Mouse (Mus musculus) embryonic facial prominence, embryonic 11.5 days (tissue): ENCODE measurements at regions not wholly inside any gene's neighbourhood (a gene's known extent, or its start where the extent isn't known, plus 50 kb on each side); places are given as distances from the start of the nearest gene placed in this dataset.

ENCODE experiments used
- ATAC-seq: fragments of 200-750 bp; cut with Nextera tagmentation; replicated peaks from 2 replicates; pipeline ENCODE4 v1.8.0; 2017; ENCODE audit warnings: low read depth; ENCODE audit not compliant: insufficient number of reproducible peaks, low FRiP score, low TSS enrichment
- DNase-seq: peaks from one replicate; pipeline ENCODE4 v3.0.0-alpha.2; 2015; ENCODE audit warnings: low spot score
- H3K27ac ChIP-seq: fragments of 300-500 bp; sonication (generic); replicated peaks from 2 replicates; pipeline ENCODE4 v1.5.1; 2014; ENCODE audit warnings: mild to moderate bottlenecking, low read depth, low read length, control low read depth
- H3K27me3 ChIP-seq: fragments of 300-500 bp; sonication (generic); 2 replicates; pipeline ENCODE4 v1.6.1; 2014; ENCODE audit warnings: mild to moderate bottlenecking, low read length, moderate library complexity, mixed read lengths; ENCODE audit not compliant: control insufficient read depth, insufficient read depth
- H3K36me3 ChIP-seq: fragments of 300-500 bp; sonication (generic); replicated peaks from 2 replicates; pipeline ENCODE4 v1.6.1; 2014; ENCODE audit warnings: low read depth, mild to moderate bottlenecking, low read length, moderate library complexity, mixed read lengths; ENCODE audit not compliant: control insufficient read depth, insufficient read depth
- H3K4me1 ChIP-seq: fragments of 300-500 bp; sonication (generic); 2 replicates; pipeline ENCODE4 v1.6.1; 2014; ENCODE audit warnings: low read length, mixed read lengths; ENCODE audit not compliant: control insufficient read depth, insufficient read depth
- H3K4me2 ChIP-seq: fragments of 300-500 bp; sonication (generic); 2 replicates; pipeline ENCODE4 v1.6.1; 2014; ENCODE audit warnings: low read depth, mild to moderate bottlenecking, control low read depth, low read length, moderate library complexity
- H3K4me3 ChIP-seq: fragments of 300-500 bp; sonication (generic); 2 replicates; pipeline ENCODE4 v1.5.1; 2014; ENCODE audit warnings: low read depth, low read length, control low read depth
- H3K9ac ChIP-seq: fragments of 300-500 bp; sonication (generic); replicated peaks from 2 replicates; pipeline ENCODE4 v1.6.1; 2014; ENCODE audit warnings: mild to moderate bottlenecking, control low read depth, low read length
- H3K9me3 ChIP-seq: fragments of 300-500 bp; sonication (generic); replicated peaks from 2 replicates; pipeline ENCODE4 v1.6.1; 2016; ENCODE audit warnings: mild to moderate bottlenecking, low read length, inconsistent platforms, mixed read lengths; ENCODE audit not compliant: control insufficient read depth
- WGBS: fragments of 180-500 bp; shearing (Covaris S2); extraction: QIAGEN DNeasy Blood & Tissue Kit; methylation state at CpG from one replicate; pipeline ENCODE4 v1.1.7; 2014; 5-methylcytosine and 5-hydroxymethylcytosine counted together

DNA sequence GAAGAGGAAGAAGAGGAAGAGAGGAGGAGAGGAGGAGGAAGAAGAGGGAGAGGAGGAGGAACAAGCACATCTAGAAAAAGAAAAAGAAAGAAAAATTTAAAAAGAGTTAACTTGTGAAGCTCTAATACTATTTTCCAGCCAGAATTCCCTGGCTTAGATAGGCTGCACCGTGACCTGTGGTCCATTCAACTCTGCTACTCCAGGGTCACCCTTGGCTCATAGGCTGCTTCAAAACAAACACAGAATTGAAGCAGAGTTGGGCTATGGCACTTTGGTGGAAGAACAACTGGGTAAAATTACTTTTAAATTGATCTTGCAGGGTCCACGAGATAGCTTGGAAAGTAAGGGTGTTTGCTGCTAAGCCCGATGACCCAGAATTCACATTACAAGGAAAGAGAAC, 79.0 kb upstream of the Gadd45a start:
- no peaks in the 10 kb centered on the region for H3K9me3 ChIP-seq
- no peak overlapping the region for H3K4me2 ChIP-seq
- no peaks in the 10 kb centered on the region for H3K4me1 ChIP-seq
- whole genome bisulfite sequencing: 72% methylated on average over 3 of the region's 3 CpGs
- H3K36me3 ChIP-seq: no peaks in the 10 kb centered on the region
- H3K4me3 ChIP-seq: no peak overlapping the region
- ATAC-seq: no peak
- no peak for DNase-seq
- no peak overlapping the region for H3K27ac ChIP-seq
- no peak overlapping the region for H3K9ac ChIP-seq
- H3K27me3 ChIP-seq: no peaks in the 10 kb centered on the region

DNA sequence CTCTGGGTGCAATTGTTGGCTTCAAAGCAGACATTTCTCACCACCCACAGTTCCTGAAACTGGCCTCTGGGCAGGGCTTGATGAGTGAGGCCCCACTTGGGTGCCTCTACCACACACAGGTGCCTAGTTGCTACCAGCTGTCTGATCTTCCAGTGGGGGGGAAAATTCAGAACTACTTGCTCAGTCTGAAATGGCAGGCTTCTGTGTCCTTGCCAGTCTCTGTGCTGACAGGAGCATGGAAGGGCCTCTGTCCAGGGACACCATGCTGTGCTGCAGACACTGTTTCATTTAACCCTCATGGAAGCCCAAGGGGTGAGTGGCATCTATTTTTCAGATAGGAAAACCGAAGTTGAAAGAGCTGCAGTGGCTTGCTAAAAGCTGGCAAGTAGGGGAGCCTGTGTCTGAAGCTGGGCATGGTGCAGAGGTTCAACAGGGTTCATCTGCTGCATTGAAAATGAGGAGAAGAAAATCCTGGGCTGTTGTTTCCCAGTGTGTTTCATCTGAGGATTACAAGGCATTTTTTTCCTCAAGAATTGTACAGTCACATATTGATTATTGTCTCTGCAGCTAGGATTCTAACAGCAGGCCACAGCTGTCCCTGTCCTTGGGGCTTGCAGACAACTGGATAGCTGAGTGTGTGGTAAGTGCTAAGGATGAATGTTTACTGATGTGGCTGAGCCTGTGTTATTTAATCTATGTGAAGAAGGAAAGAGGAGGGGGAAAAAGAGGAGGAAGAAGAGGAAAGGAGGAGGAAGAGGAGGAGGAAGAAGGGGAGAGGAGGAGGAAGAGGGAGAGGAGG, 78.4 kb upstream of the Gadd45a start:
- ATAC-seq (no peak), DNase-seq (no peak)
- Histone ChIP-seq H3K9ac (no peak overlapping the region), H3K4me3 (no peak overlapping the region), H3K4me2 (no peak overlapping the region), H3K36me3 (no peaks in the 10 kb centered on the region), H3K9me3 (no peaks in the 10 kb centered on the region), H3K4me1 (no peaks in the 10 kb centered on the region), H3K27ac (no peak overlapping the region), H3K27me3 (no peaks in the 10 kb centered on the region)
- 38% methylated on average over 1 of the region's 1 CpGs for WGBS

DNA sequence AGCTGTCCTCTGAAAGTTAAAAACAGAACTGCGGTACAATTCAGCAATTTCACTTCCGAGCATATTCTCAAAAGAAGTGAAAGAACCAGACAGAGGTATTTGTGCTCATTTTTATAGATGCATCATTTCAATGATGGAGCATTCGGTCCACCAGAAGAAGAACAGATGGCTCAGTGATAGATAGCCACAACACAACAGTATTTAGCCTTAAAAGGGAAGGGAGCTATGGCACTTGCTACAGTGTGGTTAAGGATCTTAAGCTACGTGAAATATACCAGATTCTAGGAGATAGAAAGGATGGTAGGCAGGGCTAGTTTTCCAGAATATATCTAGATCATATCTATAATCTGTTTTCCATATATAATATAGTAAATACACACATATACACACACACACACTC, 77.5 kb upstream of the Gadd45a start:
- DNase-seq: no peak
- Histone ChIP-seq H3K27me3 (no peaks in the 10 kb centered on the region), H3K9ac (no peak overlapping the region), H3K4me2 (no peak overlapping the region), H3K36me3 (no peaks in the 10 kb centered on the region), H3K4me1 (no peaks in the 10 kb centered on the region), H3K9me3 (no peaks in the 10 kb centered on the region), H3K27ac (no peak overlapping the region), H3K4me3 (no peak overlapping the region)
- 92% methylated on average over 4 of the region's 4 CpGs for WGBS
- no peak for ATAC-seq

DNA sequence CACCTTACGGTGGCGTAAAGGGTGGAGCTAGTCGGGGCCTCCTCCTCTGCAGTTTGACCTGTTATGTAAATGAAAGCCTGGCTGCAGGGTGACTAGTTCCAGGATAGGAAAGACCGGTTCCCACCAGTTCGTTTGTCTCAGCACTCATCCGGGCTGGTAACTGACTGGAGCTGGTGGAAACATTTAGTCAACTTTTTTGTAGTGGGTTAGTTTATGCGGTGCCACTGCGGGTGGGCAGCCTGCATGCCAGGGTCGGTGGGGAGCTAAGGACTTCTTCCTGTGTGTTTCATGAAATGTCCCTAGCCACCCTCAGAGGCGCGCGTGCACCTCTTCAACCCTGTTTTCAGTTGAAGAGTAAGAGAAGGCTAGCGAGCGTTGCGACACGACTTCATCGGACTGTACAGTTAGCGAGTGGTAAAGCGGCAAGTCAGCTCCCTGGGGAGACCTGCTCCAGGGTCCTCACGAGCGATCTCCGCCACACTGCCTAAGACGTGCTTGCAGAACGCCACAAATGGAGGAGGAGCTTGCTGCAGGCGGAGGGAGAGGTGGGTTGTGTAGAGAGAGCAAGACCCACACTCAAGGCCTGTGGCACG, 76.5 kb upstream of the Gadd45a start:
- Histone ChIP-seq H3K9ac (peak overlapping the region; percentile 41), H3K4me2 (peak overlapping the region; percentile 33), H3K4me1 (no peaks in the 10 kb centered on the region), H3K27ac (no peak overlapping the region), H3K9me3 (no peaks in the 10 kb centered on the region), H3K27me3 (no peaks in the 10 kb centered on the region), H3K36me3 (no peaks in the 10 kb centered on the region), H3K4me3 (peak overlapping the region; percentile 20)
- WGBS: 8% methylated on average over 26 of the region's 26 CpGs
- DNase-seq (peak; percentile 27), ATAC-seq (0 out of 2 replicates have a peak, but pooled peaks have one; percentile 8)

DNA sequence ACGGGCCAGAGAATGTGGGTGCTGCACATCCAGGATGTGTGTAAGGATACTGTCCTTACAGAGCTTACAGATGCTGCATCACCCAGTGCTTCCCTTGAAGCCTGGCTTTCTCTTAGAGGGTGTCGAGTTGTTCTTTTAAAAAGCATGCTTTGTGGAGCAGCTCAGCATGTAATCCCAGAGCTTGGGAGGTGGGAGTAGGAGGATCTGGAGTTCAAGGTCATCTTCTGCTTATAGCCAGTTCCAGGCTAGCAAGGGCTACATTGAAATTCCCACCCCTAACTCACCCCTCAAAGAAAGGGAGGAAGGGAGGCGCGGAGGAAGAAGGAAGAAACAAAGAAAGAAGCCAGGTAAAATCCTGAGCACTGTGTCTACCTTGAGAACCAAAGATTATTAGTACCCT, 76.0 kb upstream of the Gadd45a start:
- no peak overlapping the region for H3K4me2 ChIP-seq
- no peak overlapping the region for H3K9ac ChIP-seq
- H3K9me3 ChIP-seq: no peaks in the 10 kb centered on the region
- 57% methylated on average over 4 of the region's 4 CpGs for WGBS
- H3K4me1 ChIP-seq: no peaks in the 10 kb centered on the region
- no peak for ATAC-seq
- H3K4me3 ChIP-seq: no peak overlapping the region
- H3K36me3 ChIP-seq: no peaks in the 10 kb centered on the region
- H3K27me3 ChIP-seq: no peaks in the 10 kb centered on the region
- no peak for DNase-seq
- H3K27ac ChIP-seq: no peak overlapping the region

DNA sequence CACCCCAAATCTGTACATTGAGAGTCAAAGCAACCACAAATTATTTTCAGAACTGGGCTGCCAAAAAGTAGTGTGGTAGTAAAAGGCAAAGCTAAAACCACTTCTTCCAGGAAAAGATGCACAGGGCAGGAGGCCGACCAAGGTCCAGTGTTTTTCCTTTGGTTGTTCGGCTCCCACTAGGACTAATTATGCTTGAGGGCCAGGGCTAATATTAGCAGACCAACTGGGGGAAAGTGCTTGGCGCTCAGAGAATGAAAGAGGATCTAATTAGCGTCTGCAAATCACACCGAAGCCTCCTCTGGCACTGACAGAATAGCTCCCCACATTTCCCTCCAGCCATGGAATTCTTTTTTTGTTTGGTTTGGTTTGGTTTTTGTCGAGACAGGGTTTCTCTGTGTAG, 75.1 kb upstream of the Gadd45a start:
- Histone ChIP-seq H3K4me3 (no peak overlapping the region), H3K4me1 (no peaks in the 10 kb centered on the region), H3K4me2 (no peak overlapping the region), H3K27me3 (no peaks in the 10 kb centered on the region), H3K27ac (no peak overlapping the region), H3K9me3 (no peaks in the 10 kb centered on the region), H3K9ac (no peak overlapping the region), H3K36me3 (no peaks in the 10 kb centered on the region)
- ATAC-seq: no peak
- no peak for DNase-seq
- WGBS: 43% methylated on average over 6 of the region's 6 CpGs

DNA sequence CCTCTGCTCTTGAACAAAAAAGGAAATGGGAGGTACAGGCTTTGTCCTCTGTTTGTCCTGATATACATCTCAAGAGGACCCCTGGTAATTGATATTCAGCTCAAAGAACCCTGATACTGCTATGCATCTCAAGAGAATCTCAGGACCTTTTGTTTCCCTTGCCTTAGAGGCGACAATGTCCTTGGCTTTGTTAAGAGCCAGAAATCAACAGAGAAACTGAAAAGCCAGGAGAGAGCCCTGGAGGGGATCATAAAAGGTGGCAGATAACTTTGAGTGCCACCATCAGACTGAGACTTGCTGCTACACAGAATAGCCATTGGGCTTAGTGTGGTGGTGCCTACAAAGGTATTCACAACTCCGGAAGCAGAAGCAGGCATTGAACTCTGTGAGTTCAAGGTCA, 74.3 kb upstream of the Gadd45a start:
- Histone ChIP-seq H3K9me3 (no peaks in the 10 kb centered on the region), H3K27ac (no peak overlapping the region), H3K4me3 (no peak overlapping the region), H3K9ac (no peak overlapping the region), H3K4me1 (no peaks in the 10 kb centered on the region), H3K4me2 (no peak overlapping the region), H3K36me3 (no peaks in the 10 kb centered on the region), H3K27me3 (no peaks in the 10 kb centered on the region)
- DNase-seq (no peak), ATAC-seq (no peak)
- WGBS: 71% methylated on average over 2 of the region's 2 CpGs

DNA sequence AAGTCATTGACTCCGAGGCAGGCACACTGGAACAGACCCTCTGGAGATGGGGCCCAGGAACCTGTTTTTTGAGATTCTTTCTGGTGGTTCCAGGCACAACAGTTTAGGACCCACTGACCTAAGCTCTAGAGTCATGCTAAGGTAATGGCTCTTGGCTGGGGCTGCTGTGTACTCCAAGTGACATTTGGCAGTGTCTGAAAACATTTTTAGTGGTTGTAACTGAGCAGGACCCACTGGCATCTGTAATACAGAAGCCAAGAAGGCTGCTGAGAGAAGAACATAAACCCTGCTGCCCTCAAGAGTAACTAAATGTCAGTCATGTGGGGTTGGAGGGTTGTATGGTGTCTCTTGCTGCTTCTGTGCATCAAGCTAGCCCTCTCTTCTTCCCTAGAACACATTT, 73.1 kb upstream of the Gadd45a start:
- no peak overlapping the region for H3K4me2 ChIP-seq
- H3K4me3 ChIP-seq: no peak overlapping the region
- no peak overlapping the region for H3K9ac ChIP-seq
- H3K9me3 ChIP-seq: no peaks in the 10 kb centered on the region
- no peaks in the 10 kb centered on the region for H3K27me3 ChIP-seq
- H3K27ac ChIP-seq: no peak overlapping the region
- no peaks in the 10 kb centered on the region for H3K4me1 ChIP-seq
- 50% methylated on average over 1 of the region's 1 CpGs for WGBS
- no peak for DNase-seq
- no peak for ATAC-seq
- no peaks in the 10 kb centered on the region for H3K36me3 ChIP-seq
